Mouse (Mus musculus) liver, postnatal 0 days (tissue): ENCODE measurements around the gene Sdk2. TPM values are rescaled to one million over a fixed set of nuclear protein-coding genes. Genes with fewer than 3 reads are reported as not detected.

Source experiments
- ATAC-seq: fragments of 200-750 bp; cut with Nextera tagmentation; 2 replicates; pipeline ENCODE4 v1.8.0; 2017; ENCODE audit warnings: mild to moderate bottlenecking, moderate library complexity
- DNase-seq: peaks from one replicate; pipeline ENCODE4 v3.0.0-alpha.2; 2016
- H3K27ac ChIP-seq: fragments of 300-500 bp; sonication (generic); 2 replicates; pipeline ENCODE4 v1.5.1; 2014; ENCODE audit warnings: antibody characterized with exemption, moderate library complexity, mild to moderate bottlenecking, low read depth
- H3K27me3 ChIP-seq: fragments of 300-500 bp; sonication (generic); 2 replicates; pipeline ENCODE4 v1.6.1; 2014; ENCODE audit warnings: low read length, control low read depth, mixed read lengths; ENCODE audit not compliant: insufficient read depth
- H3K36me3 ChIP-seq: fragments of 300-500 bp; sonication (generic); replicated peaks from 2 replicates; pipeline ENCODE4 v1.6.1; 2014; ENCODE audit warnings: mild to moderate bottlenecking, control low read depth, low read length, moderate library complexity, mixed read lengths; ENCODE audit not compliant: insufficient read depth
- H3K4me1 ChIP-seq: fragments of 300-500 bp; sonication (generic); 2 replicates; pipeline ENCODE4 v1.6.1; 2014; ENCODE audit warnings: antibody characterized with exemption, mild to moderate bottlenecking, control low read depth; ENCODE audit not compliant: insufficient read depth
- H3K4me2 ChIP-seq: fragments of 300-500 bp; sonication (generic); 2 replicates; pipeline ENCODE4 v1.6.1; 2014; ENCODE audit warnings: low read depth, mild to moderate bottlenecking, low read length, moderate library complexity, mixed read lengths
- H3K4me3 ChIP-seq: fragments of 300-500 bp; sonication (generic); 2 replicates; pipeline ENCODE4 v1.5.1; 2014; ENCODE audit warnings: low read depth, low read length
- H3K9ac ChIP-seq: fragments of 300-500 bp; sonication (generic); replicated peaks from 2 replicates; pipeline ENCODE4 v1.6.1; 2014; ENCODE audit warnings: mild to moderate bottlenecking, moderate library complexity
- H3K9me3 ChIP-seq: fragments of 300-500 bp; sonication (generic); 2 replicates; pipeline ENCODE4 v1.6.1; 2016; ENCODE audit warnings: mild to moderate bottlenecking, control low read depth, low read length, mixed read lengths
- CTCF ChIP-seq: sonication (generic); IDR thresholded peaks from 2 replicates; pipeline ENCODE4 v1.5.1; 2016; ENCODE audit warnings: antibody characterized with exemption, low read depth
- EP300 ChIP-seq: IDR thresholded peaks from 2 replicates; pipeline ENCODE4 v1.6.1; 2016; ENCODE audit warnings: antibody characterized with exemption, low read depth, mild to moderate bottlenecking
- WGBS: fragments of 180-500 bp; shearing (Covaris S2); extraction: QIAGEN DNeasy Blood & Tissue Kit; methylation state at CpG from one replicate; pipeline ENCODE4 v1.1.7; 2014; ENCODE audit not compliant: insufficient replicate concordance; 5-methylcytosine and 5-hydroxymethylcytosine counted together
- polyA plus RNA-seq: library from polyadenylated mRNA; unstranded; fragments of >200 nt; fragmentation: Nextera tagmentation; extraction: Ambion mirVana; gene quantifications from 2 replicates; pipeline ENCODE4 v1.2.1, GENCODE M21; 2015

The Sdk2 gene
- polyA plus RNA-seq, 1 experiment from 2014 or later: 0.15 TPM

- ATAC-seq (no peak), DNase-seq (no peak)
- Histone ChIP-seq H3K36me3 (no peaks in the 10 kb centered on the region), H3K4me1 (no peaks in the 10 kb centered on the region), H3K27me3 (no peaks in the 10 kb centered on the region), H3K4me2 (no peak overlapping the region), H3K9me3 (no peaks in the 10 kb centered on the region), H3K9ac (no peak overlapping the region), H3K4me3 (no peak overlapping the region), H3K27ac (no peak overlapping the region)
- TF ChIP-seq EP300 (no peak), CTCF (no peak)
- 65% methylated on average over 8 of the region's 8 CpGs for WGBS
Observed at GRCm38 (mm10) chr11:113883031-113883430, 183.8 kb downstream of the Sdk2 start.

GRCm38 (mm10) chr11:113881864-113882263, 185.0 kb downstream of the Sdk2 start:
- H3K9ac ChIP-seq: no peak overlapping the region
- no peaks in the 10 kb centered on the region for H3K27me3 ChIP-seq
- TF ChIP-seq CTCF (no peak), EP300 (no peak)
- H3K9me3 ChIP-seq: no peaks in the 10 kb centered on the region
- no peaks in the 10 kb centered on the region for H3K4me1 ChIP-seq
- WGBS: 72% methylated on average over 6 of the region's 6 CpGs
- DNase-seq: no peak
- no peak for ATAC-seq
- no peak overlapping the region for H3K27ac ChIP-seq
- no peaks in the 10 kb centered on the region for H3K36me3 ChIP-seq
- H3K4me2 ChIP-seq: no peak overlapping the region
- no peak overlapping the region for H3K4me3 ChIP-seq

GRCm38 (mm10) chr11:113867066-113867465, 199.8 kb downstream of the Sdk2 start:
- Histone ChIP-seq H3K4me1 (0 out of 2 replicates have a peak, but pooled peaks cover 2% of the 10 kb centered on the region), H3K9ac (no peak overlapping the region), H3K27ac (no peak overlapping the region), H3K9me3 (no peaks in the 10 kb centered on the region), H3K4me3 (no peak overlapping the region), H3K4me2 (no peak overlapping the region), H3K27me3 (no peaks in the 10 kb centered on the region), H3K36me3 (no peaks in the 10 kb centered on the region)
- ATAC-seq (peak; percentile 81), DNase-seq (peak; percentile 36)
- 85% methylated on average over 8 of the region's 8 CpGs for WGBS
- TF ChIP-seq CTCF: no peak
- TF ChIP-seq EP300: peak; percentile 85

- Histone ChIP-seq H3K9ac (no peak overlapping the region), H3K4me1 (0 out of 2 replicates have a peak, but pooled peaks cover 2% of the 10 kb centered on the region), H3K27me3 (no peaks in the 10 kb centered on the region), H3K27ac (no peak overlapping the region), H3K9me3 (no peaks in the 10 kb centered on the region), H3K36me3 (no peaks in the 10 kb centered on the region), H3K4me2 (no peak overlapping the region), H3K4me3 (no peak overlapping the region)
- ATAC-seq (peak; percentile 86), DNase-seq (peak; percentile 92)
- no peak for TF ChIP-seq EP300
- peak; percentile 98 for TF ChIP-seq CTCF
- 34% methylated on average over 8 of the region's 8 CpGs for WGBS
Observed at GRCm38 (mm10) chr11:113865627-113866026, 201.2 kb downstream of the Sdk2 start.

GRCm38 (mm10) chr11:113863408-113863807, 203.4 kb downstream of the Sdk2 start:
- ATAC-seq: no peak
- Histone ChIP-seq H3K27me3 (no peaks in the 10 kb centered on the region), H3K27ac (no peak overlapping the region), H3K4me3 (no peak overlapping the region), H3K9ac (no peak overlapping the region), H3K9me3 (no peaks in the 10 kb centered on the region), H3K36me3 (no peaks in the 10 kb centered on the region), H3K4me2 (no peak overlapping the region), H3K4me1 (0 out of 2 replicates have a peak, but pooled peaks cover 2% of the 10 kb centered on the region)
- DNase-seq: peak; percentile 55
- TF ChIP-seq EP300 (no peak), CTCF (peak; percentile 76)
- 68% methylated on average over 5 of the region's 5 CpGs for WGBS

- no peak overlapping the region for H3K4me3 ChIP-seq
- H3K27ac ChIP-seq: no peak overlapping the region
- no peak for ATAC-seq
- no peaks in the 10 kb centered on the region for H3K4me1 ChIP-seq
- H3K9ac ChIP-seq: no peak overlapping the region
- no peak overlapping the region for H3K4me2 ChIP-seq
- DNase-seq: no peak
- TF ChIP-seq CTCF (no peak), EP300 (no peak)
- no peaks in the 10 kb centered on the region for H3K27me3 ChIP-seq
- WGBS: 83% methylated on average over 13 of the region's 13 CpGs
- H3K9me3 ChIP-seq: no peaks in the 10 kb centered on the region
- H3K36me3 ChIP-seq: no peaks in the 10 kb centered on the region
Observed at GRCm38 (mm10) chr11:113855661-113856060, 211.2 kb downstream of the Sdk2 start.

GRCm38 (mm10) chr11:113851750-113852149, 215.1 kb downstream of the Sdk2 start:
- no peak overlapping the region for H3K4me3 ChIP-seq
- no peaks in the 10 kb centered on the region for H3K27me3 ChIP-seq
- no peak for ATAC-seq
- H3K4me1 ChIP-seq: no peaks in the 10 kb centered on the region
- no peaks in the 10 kb centered on the region for H3K9me3 ChIP-seq
- no peak overlapping the region for H3K9ac ChIP-seq
- H3K4me2 ChIP-seq: no peak overlapping the region
- no peak for DNase-seq
- 79% methylated on average over 8 of the region's 8 CpGs for WGBS
- no peak overlapping the region for H3K27ac ChIP-seq
- no peaks in the 10 kb centered on the region for H3K36me3 ChIP-seq
- TF ChIP-seq CTCF (no peak), EP300 (no peak)
